Mouse (Mus musculus): ENCODE results near the gene Kif17. TPM values are rescaled to one million over a fixed set of nuclear protein-coding genes. Genes with fewer than 3 reads are reported as not detected.

Kif17 gene
- total and polyA plus RNA-seq, 3 experiments: 0.54 to 2.5 TPM; not detected in 1

GRCm38 (mm10) chr4:138258663-138259062, 8.4 kb downstream of the Kif17 start:
- no peaks in the 10 kb centered on the region; the same call in 1 of the 2 replicates for H3K79me2 ChIP-seq (ENCODE audit: control insufficient read depth, insufficient read depth, low read length, poor library complexity)
- no peaks in the 10 kb centered on the region for H3K27me3 ChIP-seq (ENCODE audit: control insufficient read depth in 1 of 2, insufficient read depth in 2 of 2, low read length in 2 of 2)
- H3K9me3 ChIP-seq (replicated peaks; ENCODE audit: insufficient read depth, low read length): no peaks in the 10 kb centered on the region
- DNase-seq (ENCODE audit: low read depth, low spot score): no peak
- peaks cover 3 to 7% of the 10 kb centered on the region in 2 experiments for H3K4me1 ChIP-seq (ENCODE audit: control insufficient read depth in 1 of 2, insufficient read depth in 2 of 2, low read length in 2 of 2)
- H3K27ac ChIP-seq (ENCODE audit: control insufficient read depth, low read depth, low read length): no peak overlapping the region
- H3K9ac ChIP-seq (ENCODE audit: control insufficient read depth, low read depth, low read length, poor library complexity, severe bottlenecking): no peak overlapping the region
- TF ChIP-seq POLR2AphosphoS5 (IDR thresholded peaks at IDR 0.05; ENCODE audit: borderline replicate concordance, low read depth, low read length): no peak
- TF ChIP-seq MYB (IDR thresholded peaks at IDR 0.05; ENCODE audit: low read depth, low read length): no peak
- TF ChIP-seq USF1 (IDR thresholded peaks at IDR 0.05; ENCODE audit: low read depth, low read length): no peak
- no peak for TF ChIP-seq ZNF384 (IDR thresholded peaks at IDR 0.05; ENCODE audit: low read depth, low read length)
- TF ChIP-seq ZC3H11A (IDR thresholded peaks at IDR 0.05; ENCODE audit: low read depth, low read length): no peak
- no peak for TF ChIP-seq KAT2A (conservative IDR thresholded peaks at IDR 0.05; ENCODE audit: low read depth, low read length)
- TF ChIP-seq ETS1 (IDR thresholded peaks at IDR 0.05; ENCODE audit: low read depth, low read length): no peak
- TF ChIP-seq GATA1 (IDR thresholded peaks at IDR 0.05; ENCODE audit: low read depth, low read length): no peak
- TF ChIP-seq GABPA (IDR thresholded peaks at IDR 0.05; ENCODE audit: low read depth, low read length): no peak
- TF ChIP-seq POLR2A (IDR thresholded peaks at IDR 0.05; ENCODE audit: control insufficient read depth in 1 of 2, insufficient read depth in 1 of 2, low read depth in 1 of 2, low read length in 2 of 2, poor library complexity in 1 of 2): no peak
- TF ChIP-seq USF2 (IDR thresholded peaks at IDR 0.05; ENCODE audit: borderline replicate concordance in 1 of 2, insufficient read depth in 1 of 2, low read depth in 1 of 2, low read length in 2 of 2): no peak
- no peak for TF ChIP-seq ZKSCAN1 (IDR thresholded peaks at IDR 0.05; ENCODE audit: low read depth, low read length)
- TF ChIP-seq TCF12 (IDR thresholded peaks at IDR 0.05; ENCODE audit: low read depth, low read length): no peak
- TF ChIP-seq SIN3A (IDR thresholded peaks at IDR 0.05; ENCODE audit: low read length): no peak
- TF ChIP-seq MAFK (IDR thresholded peaks at IDR 0.05; ENCODE audit: borderline replicate concordance, low read depth, low read length): no peak
- no peak for TF ChIP-seq CTCF (IDR thresholded peaks at IDR 0.05 in 2 of 3, conservative IDR thresholded peaks at IDR 0.05 in 1 of 3; ENCODE audit: control insufficient read depth in 1 of 3, insufficient read depth in 1 of 3, low read depth in 2 of 3, low read length in 3 of 3, poor library complexity in 1 of 3, severe bottlenecking in 1 of 3)
- TF ChIP-seq TAL1 (IDR thresholded peaks at IDR 0.05; ENCODE audit: low read length): no peak
- no peaks in the 10 kb centered on the region for H3K36me3 ChIP-seq (ENCODE audit: control insufficient read depth in 1 of 2, insufficient read depth in 2 of 2, low read length in 2 of 2)
- no peak overlapping the region for H3K4me3 ChIP-seq (ENCODE audit: control insufficient read depth in 1 of 2, insufficient read depth in 1 of 2, low read depth in 2 of 2, low read length in 2 of 2)

DNA sequence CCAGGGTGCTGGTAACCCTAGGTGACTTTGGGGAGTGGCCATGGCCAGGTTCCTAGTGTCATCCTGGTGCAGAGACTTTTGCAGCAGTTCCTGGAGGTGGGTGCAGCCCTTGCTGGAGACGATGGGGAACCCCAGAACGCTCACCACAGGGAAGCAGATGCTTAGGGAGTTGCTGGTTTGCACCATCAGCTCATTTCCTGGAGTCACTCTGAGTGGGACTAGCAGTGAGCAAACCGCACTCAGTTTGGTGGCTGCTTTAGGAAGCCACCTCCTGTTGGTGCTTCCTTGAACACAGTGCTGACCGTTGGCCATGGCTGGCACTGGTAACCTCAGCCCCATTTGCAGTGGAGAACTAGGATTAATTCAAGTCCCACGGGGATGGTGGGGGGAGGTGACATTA, 9.2 kb downstream of the Kif17 start:
- H3K9me3 ChIP-seq (replicated peaks; ENCODE audit: insufficient read depth, low read length): no peaks in the 10 kb centered on the region
- H3K9ac ChIP-seq (ENCODE audit: control insufficient read depth, low read depth, low read length, poor library complexity, severe bottlenecking): no peak overlapping the region
- peaks cover 3 to 7% of the 10 kb centered on the region in 2 experiments for H3K4me1 ChIP-seq (ENCODE audit: control insufficient read depth in 1 of 2, insufficient read depth in 2 of 2, low read length in 2 of 2)
- no peaks in the 10 kb centered on the region for H3K27me3 ChIP-seq (ENCODE audit: control insufficient read depth in 1 of 2, insufficient read depth in 2 of 2, low read length in 2 of 2)
- TF ChIP-seq BHLHE40 (IDR thresholded peaks at IDR 0.05; ENCODE audit: borderline replicate concordance, low read depth, low read length) (no peak), EP300 (IDR thresholded peaks at IDR 0.05; ENCODE audit: low read depth in 1 of 2, low read length in 2 of 2) (no peak), MAZ (IDR thresholded peaks at IDR 0.05; ENCODE audit: low read depth, low read length) (no peak), GABPA (IDR thresholded peaks at IDR 0.05; ENCODE audit: low read depth, low read length) (no peak), MXI1 (IDR thresholded peaks at IDR 0.05; ENCODE audit: low read depth, low read length) (no peak), RAD21 (IDR thresholded peaks at IDR 0.05; ENCODE audit: low read depth, low read length) (no peak), TCF12 (IDR thresholded peaks at IDR 0.05; ENCODE audit: low read depth, low read length) (no peak), SIN3A (IDR thresholded peaks at IDR 0.05; ENCODE audit: low read length) (no peak), GATA1 (IDR thresholded peaks at IDR 0.05; ENCODE audit: low read depth, low read length) (no peak), MYB (IDR thresholded peaks at IDR 0.05; ENCODE audit: low read depth, low read length) (no peak), CHD1 (IDR thresholded peaks at IDR 0.05; ENCODE audit: low read depth, low read length) (no peak), CHD2 (IDR thresholded peaks at IDR 0.05; ENCODE audit: low read length) (no peak), MEF2A (IDR thresholded peaks at IDR 0.05; ENCODE audit: extremely low read depth, insufficient replicate concordance, low read depth, low read length, poor library complexity, severe bottlenecking) (no peak), POLR2AphosphoS5 (IDR thresholded peaks at IDR 0.05; ENCODE audit: borderline replicate concordance, low read depth, low read length) (no peak), SMC3 (IDR thresholded peaks at IDR 0.05; ENCODE audit: low read depth, low read length) (no peak), ETS1 (IDR thresholded peaks at IDR 0.05; ENCODE audit: low read depth, low read length) (no peak), POLR2A (IDR thresholded peaks at IDR 0.05; ENCODE audit: control insufficient read depth in 1 of 2, insufficient read depth in 1 of 2, low read depth in 1 of 2, low read length in 2 of 2, poor library complexity in 1 of 2) (no peak)
- no peaks in the 10 kb centered on the region for H3K36me3 ChIP-seq (ENCODE audit: control insufficient read depth in 1 of 2, insufficient read depth in 2 of 2, low read length in 2 of 2)
- DNase-seq (ENCODE audit: low read depth, low spot score): no peak
- H3K79me2 ChIP-seq (ENCODE audit: control insufficient read depth, insufficient read depth, low read length, poor library complexity): no peaks in the 10 kb centered on the region; the same call in 1 of the 2 replicates
- no peak overlapping the region for H3K27ac ChIP-seq (ENCODE audit: control insufficient read depth, low read depth, low read length)
- no peak overlapping the region for H3K4me3 ChIP-seq (ENCODE audit: control insufficient read depth in 1 of 2, insufficient read depth in 1 of 2, low read depth in 2 of 2, low read length in 2 of 2)

Data from MEL (cell line).